Mouse (Mus musculus) megakaryocyte-erythroid progenitor cell, adult 5-6 weeks (primary cell): ENCODE results near the gene Rnf208. TPM values are rescaled to one million over a fixed set of nuclear protein-coding genes. Genes with fewer than 3 reads are reported as not detected.

Source experiments
- ATAC-seq: replicated peaks from 2 replicates; pipeline ENCODE4 v1.8.0; 2016; ENCODE audit warnings: mild to moderate bottlenecking, inconsistent platforms; ENCODE audit not compliant: severe bottlenecking, poor library complexity, low FRiP score, low TSS enrichment
- total RNA-seq, 2 experiments: library from RNA; stranded (forward) in 1 of 2; stranded (reverse) in 1 of 2; fragments of 200-1000, 215-1000 nt in 1 of 2; fragments of >200 nt in 1 of 2; fragmentation: Nextera tagmentation in 1 of 2; gene quantifications; 2 replicates each; pipeline ENCODE4 v1.2.3; 2014 to 2017

Gene Rnf208
- total RNA-seq (2014; fragmentation: Nextera tagmentation), result 1.6 and 10.2 TPM in 2 replicates
- 0.72 TPM in 1 of 2 replicates, not detected in the other for total RNA-seq (2017)

GRCm38 (mm10) chr2:25242101-25242506 is at the start of gene Rnf208, which contains the start of gene Cysrt1:
Rnf208 (plus strand) TSS chr2:25242255.
Cysrt1 (minus strand) TSS chr2:25242452.
- no peak for ATAC-seq

GRCm38 (mm10) chr2:25193330-25193770 is 48.7 kb upstream of the Rnf208 start:
- ATAC-seq, result peak; percentile 49

GRCm38 (mm10) chr2:25194006-25194405 is 48.0 kb upstream of the Rnf208 start:
- ATAC-seq, result no peak

GRCm38 (mm10) chr2:25194486-25195171 is 47.4 kb upstream of the Rnf208 start:
- ATAC-seq, result no peak; the same call in none of the 2 replicates

- ATAC-seq, result peak; percentile 51
These were observed 46.6 kb upstream of the Rnf208 start for GRCm38 (mm10) chr2:25195211-25196156.

- ATAC-seq, result peak; percentile 75
These were observed 45.7 kb upstream of the Rnf208 start, which contains the start of gene Tor4a for GRCm38 (mm10) chr2:25196172-25196954. Tor4a (minus strand) TSS chr2:25196886.

GRCm38 (mm10) chr2:25197191-25197590 is 44.9 kb upstream of the Rnf208 start:
- ATAC-seq, result no peak

GRCm38 (mm10) chr2:25197946-25198345 is 44.1 kb upstream of the Rnf208 start:
- no peak for ATAC-seq

GRCm38 (mm10) chr2:25200631-25201030 is 41.4 kb upstream of the Rnf208 start:
- no peak for ATAC-seq

GRCm38 (mm10) chr2:25203631-25204214 is 38.3 kb upstream of the Rnf208 start:
- ATAC-seq, result peak; percentile 86

- no peak for ATAC-seq
These were observed 34.5 kb upstream of the Rnf208 start for GRCm38 (mm10) chr2:25207593-25207992.

- no peak for ATAC-seq
These were observed 31.4 kb upstream of the Rnf208 start for GRCm38 (mm10) chr2:25210686-25211085.

GRCm38 (mm10) chr2:25211121-25211670 is 30.9 kb upstream of the Rnf208 start, which contains the start of gene Nelfb:
Nelfb (minus strand) TSS chr2:25211489.
- peak; percentile 96 for ATAC-seq

- no peak for ATAC-seq
These were observed 28.7 kb upstream of the Rnf208 start for GRCm38 (mm10) chr2:25213266-25213865.

GRCm38 (mm10) chr2:25214444-25214843 is 27.6 kb upstream of the Rnf208 start, which contains the start of gene Stpg3:
Stpg3 (minus strand) TSS chr2:25214637.
- no peak for ATAC-seq

- no peak for ATAC-seq
These were observed 24.4 kb upstream of the Rnf208 start for GRCm38 (mm10) chr2:25217666-25218065.

- no peak for ATAC-seq
These were observed 23.6 kb upstream of the Rnf208 start, which contains the start of gene Fam166a for GRCm38 (mm10) chr2:25218445-25218844. Fam166a (plus strand) TSS chr2:25218745.

- no peak for ATAC-seq
These were observed 20.7 kb upstream of the Rnf208 start for GRCm38 (mm10) chr2:25221331-25221772.
